Mouse (Mus musculus) midbrain, embryonic 11.5 days (tissue): ENCODE measurements around the gene Tsfm. TPM values are rescaled to one million over a fixed set of nuclear protein-coding genes. Genes with fewer than 3 reads are reported as not detected.

Experiments used
- ATAC-seq: fragments of 200-750 bp; cut with Nextera tagmentation; 2 replicates; pipeline ENCODE4 v1.8.0; 2017; ENCODE audit warnings: moderate TSS enrichment, moderate library complexity; ENCODE audit not compliant: low FRiP score
- DNase-seq: peaks from one replicate; pipeline ENCODE4 v3.0.0; 2015; ENCODE audit warnings: low spot score; ENCODE audit errors: missing footprints
- H3K27ac ChIP-seq: fragments of 300-500 bp; sonication (generic); 2 replicates; pipeline ENCODE4 v1.5.1; 2014; ENCODE audit warnings: low read depth, low read length
- H3K27me3 ChIP-seq: fragments of 300-500 bp; sonication (generic); 2 replicates; pipeline ENCODE4 v1.6.1; 2014; ENCODE audit warnings: mild to moderate bottlenecking, low read length, moderate library complexity, mixed read lengths; ENCODE audit not compliant: control insufficient read depth, insufficient read depth
- H3K36me3 ChIP-seq: fragments of 300-500 bp; sonication (generic); 2 replicates; pipeline ENCODE4 v1.6.1; 2014; ENCODE audit warnings: mild to moderate bottlenecking, low read length, moderate library complexity, mixed read lengths; ENCODE audit not compliant: control insufficient read depth, insufficient read depth
- H3K4me1 ChIP-seq: fragments of 300-500 bp; sonication (generic); 2 replicates; pipeline ENCODE4 v1.6.1; 2014; ENCODE audit warnings: low read length; ENCODE audit not compliant: control insufficient read depth, insufficient read depth
- H3K4me2 ChIP-seq: fragments of 300-500 bp; sonication (generic); 2 replicates; pipeline ENCODE4 v1.6.1; 2014; ENCODE audit warnings: mild to moderate bottlenecking, moderate library complexity
- H3K4me3 ChIP-seq: fragments of 300-500 bp; sonication (generic); 2 replicates; pipeline ENCODE4 v1.5.1; 2014; ENCODE audit warnings: low read depth, low read length
- H3K9ac ChIP-seq: fragments of 300-500 bp; sonication (generic); 2 replicates; pipeline ENCODE4 v1.6.1; 2014; ENCODE audit warnings: low read length
- H3K9me3 ChIP-seq: fragments of 300-500 bp; sonication (generic); 2 replicates; pipeline ENCODE4 v1.6.1; 2016; ENCODE audit warnings: low read length; ENCODE audit not compliant: control insufficient read depth
- WGBS: fragments of 180-500 bp; shearing (Covaris S2); extraction: QIAGEN DNeasy Blood & Tissue Kit; methylation state at CpG from one replicate; pipeline ENCODE4 v1.1.7; 2014; 5-methylcytosine and 5-hydroxymethylcytosine counted together
- polyA plus RNA-seq: library from polyadenylated mRNA; unstranded; fragments of >200 nt; fragmentation: Nextera tagmentation; extraction: Ambion mirVana; gene quantifications from 2 replicates; pipeline ENCODE4 v1.2.1, GENCODE M21; 2014

Tsfm gene
- polyA plus RNA-seq, 1 experiment from 2014 or later: 80.7 TPM

DNA sequence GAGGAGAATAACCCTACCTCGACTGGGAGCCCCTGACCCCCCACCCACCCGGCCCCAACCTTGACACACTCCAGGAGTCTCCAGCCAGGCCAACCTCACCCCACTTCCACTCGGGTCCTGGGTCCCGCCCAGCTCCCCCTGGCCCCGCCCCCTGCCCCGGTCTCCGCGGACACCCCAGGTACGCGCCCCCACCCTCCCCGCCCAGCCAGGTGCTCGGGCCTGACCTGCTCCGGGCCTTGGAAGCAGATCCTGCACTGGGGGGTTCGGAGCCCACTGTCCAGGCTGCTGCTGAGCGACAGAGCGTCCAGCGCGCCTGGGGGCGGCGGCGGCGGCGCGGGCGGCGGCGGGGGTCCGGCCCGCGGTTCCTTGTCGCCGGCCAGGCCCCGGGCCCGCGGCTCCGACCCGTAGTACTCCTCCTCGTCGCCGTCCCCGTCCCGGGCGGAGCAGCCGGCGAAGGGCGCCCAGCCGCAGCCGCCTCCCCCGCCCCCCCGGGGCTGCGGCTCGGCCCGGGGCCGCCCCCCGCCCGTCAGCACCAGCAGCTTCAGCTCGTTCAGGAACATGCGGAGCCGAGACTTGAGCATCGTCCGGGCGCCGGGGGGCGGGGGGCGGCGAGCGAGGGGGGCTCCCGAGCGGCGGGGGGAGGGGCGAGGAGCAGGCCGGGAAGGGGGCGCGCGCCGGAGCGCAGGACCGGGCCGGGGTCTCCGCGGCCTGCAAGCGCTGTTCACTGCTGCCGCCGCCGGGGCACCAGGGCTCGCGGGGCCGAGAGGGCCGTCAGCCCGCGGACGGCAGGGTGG lies 28.7 kb upstream of the Tsfm start:
- H3K4me2 ChIP-seq: peak overlapping the region; percentile 93
- peaks cover 13% of the 10 kb centered on the region; the same call in 1 of the 2 replicates for H3K36me3 ChIP-seq
- H3K9ac ChIP-seq: peak overlapping the region; percentile 90
- peak overlapping the region; percentile 79 for H3K27ac ChIP-seq
- ATAC-seq: peak; percentile 6
- no peak for DNase-seq
- H3K27me3 ChIP-seq: no peaks in the 10 kb centered on the region; the same call in 1 of the 2 replicates
- H3K4me3 ChIP-seq: peak overlapping the region; percentile 78
- H3K9me3 ChIP-seq: no peaks in the 10 kb centered on the region
- 2% methylated on average over 76 of the region's 92 CpGs for WGBS
- H3K4me1 ChIP-seq: peaks cover 25% of the 10 kb centered on the region

DNA sequence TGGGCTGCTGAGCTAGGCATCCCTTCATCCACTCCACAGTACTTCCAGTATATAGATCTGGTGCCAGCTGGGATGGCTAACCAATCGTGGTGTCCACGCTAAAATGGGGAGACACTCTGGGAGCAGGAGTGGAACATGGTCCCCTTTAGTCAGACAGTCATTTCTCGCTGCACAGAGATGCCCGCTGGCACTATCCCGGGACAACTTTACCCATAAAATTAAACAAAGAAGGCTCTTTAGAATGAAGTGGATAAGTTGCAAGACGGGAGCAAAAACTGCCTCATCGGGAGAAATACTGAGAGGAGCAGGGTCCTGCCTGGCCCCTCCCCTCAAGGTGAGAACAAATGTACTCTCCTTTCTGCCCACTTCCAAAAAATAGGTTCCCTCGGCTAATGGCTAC lies 28.1 kb upstream of the Tsfm start:
- H3K4me3 ChIP-seq: peak overlapping the region; percentile 78
- DNase-seq (no peak), ATAC-seq (no peak)
- H3K27ac ChIP-seq: no peak overlapping the region
- no peaks in the 10 kb centered on the region for H3K9me3 ChIP-seq
- H3K9ac ChIP-seq: peak overlapping the region; percentile 90
- H3K27me3 ChIP-seq: no peaks in the 10 kb centered on the region; the same call in 1 of the 2 replicates
- peaks cover 25% of the 10 kb centered on the region for H3K4me1 ChIP-seq
- WGBS: 9% methylated on average over 8 of the region's 8 CpGs
- peak overlapping the region; percentile 93 for H3K4me2 ChIP-seq
- H3K36me3 ChIP-seq: peaks cover 13% of the 10 kb centered on the region; the same call in 1 of the 2 replicates

DNA sequence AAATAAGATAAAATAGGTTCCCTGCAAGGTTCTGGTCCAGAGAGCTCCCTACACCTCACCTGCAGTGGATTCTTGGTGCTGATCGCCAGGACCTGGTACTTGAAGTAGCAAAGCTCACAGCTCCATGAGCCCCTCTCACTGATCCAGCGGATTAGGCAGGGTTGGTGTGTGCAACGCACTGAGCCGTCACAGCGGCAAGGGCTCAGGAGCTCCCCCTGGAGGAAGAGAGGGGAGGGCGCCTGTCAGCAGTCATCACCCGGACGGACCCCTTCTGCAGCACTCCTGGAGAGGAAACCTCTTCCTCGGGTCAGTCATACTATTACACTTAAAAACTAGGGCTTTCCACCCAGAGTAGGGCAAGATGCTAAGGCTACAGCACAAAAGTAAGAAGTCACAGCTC lies 27.5 kb upstream of the Tsfm start:
- peak overlapping the region; percentile 93 for H3K4me2 ChIP-seq
- H3K27ac ChIP-seq: no peak overlapping the region
- peaks cover 25% of the 10 kb centered on the region for H3K4me1 ChIP-seq
- peak overlapping the region; percentile 90 for H3K9ac ChIP-seq
- peaks cover 13% of the 10 kb centered on the region; the same call in 1 of the 2 replicates for H3K36me3 ChIP-seq
- WGBS: under 1% methylated on average over 9 of the region's 9 CpGs
- no peaks in the 10 kb centered on the region; the same call in 1 of the 2 replicates for H3K27me3 ChIP-seq
- peak; percentile 30 for ATAC-seq
- H3K9me3 ChIP-seq: no peaks in the 10 kb centered on the region
- DNase-seq: peak; percentile 96
- H3K4me3 ChIP-seq: peak overlapping the region; percentile 78

- WGBS: 92% methylated on average over 19 of the region's 20 CpGs
- H3K4me3 ChIP-seq: no peak overlapping the region
- peaks cover 21% of the 10 kb centered on the region for H3K4me1 ChIP-seq
- DNase-seq: no peak
- no peaks in the 10 kb centered on the region for H3K9me3 ChIP-seq
- no peak overlapping the region for H3K27ac ChIP-seq
- H3K9ac ChIP-seq: no peak overlapping the region
- ATAC-seq: no peak
- H3K27me3 ChIP-seq: no peaks in the 10 kb centered on the region; the same call in 1 of the 2 replicates
- H3K36me3 ChIP-seq: peaks cover 13% of the 10 kb centered on the region; the same call in 1 of the 2 replicates
- H3K4me2 ChIP-seq: no peak overlapping the region
These were observed 25.9 kb upstream of the Tsfm start for GRCm38 (mm10) chr10:127056490-127056889.

DNA sequence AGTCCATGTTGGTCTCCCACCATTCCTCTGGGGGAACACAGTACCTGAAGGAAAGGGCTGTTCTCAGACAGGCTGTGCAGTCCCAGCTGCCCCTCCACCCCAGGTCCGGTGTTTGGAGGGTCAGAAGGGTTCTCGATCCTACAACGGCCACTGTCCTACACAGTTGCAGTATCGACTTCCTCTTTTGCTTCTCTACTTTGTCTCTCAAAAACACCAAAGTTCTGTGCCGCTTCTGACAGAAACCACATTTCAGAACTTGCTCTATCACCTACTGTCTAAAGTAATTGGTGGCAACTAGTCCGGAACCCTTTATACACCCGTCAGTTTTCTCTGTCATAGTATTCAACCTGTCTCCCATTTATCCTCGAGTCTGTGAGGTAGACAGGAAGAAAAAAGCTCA lies 24.8 kb upstream of the Tsfm start:
- peaks cover 13% of the 10 kb centered on the region; the same call in 1 of the 2 replicates for H3K36me3 ChIP-seq
- DNase-seq: no peak
- no peak overlapping the region for H3K9ac ChIP-seq
- no peak overlapping the region for H3K4me3 ChIP-seq
- H3K27ac ChIP-seq: no peak overlapping the region
- ATAC-seq: no peak
- H3K4me2 ChIP-seq: no peak overlapping the region
- peaks cover 10% of the 10 kb centered on the region for H3K27me3 ChIP-seq
- H3K4me1 ChIP-seq: peaks cover 15% of the 10 kb centered on the region
- WGBS: 92% methylated on average over 8 of the region's 8 CpGs
- no peaks in the 10 kb centered on the region for H3K9me3 ChIP-seq

- Histone ChIP-seq H3K27ac (no peak overlapping the region), H3K36me3 (peaks cover 13% of the 10 kb centered on the region; the same call in 1 of the 2 replicates), H3K27me3 (peaks cover 18% of the 10 kb centered on the region), H3K4me3 (no peak overlapping the region), H3K9ac (no peak overlapping the region), H3K9me3 (no peaks in the 10 kb centered on the region), H3K4me1 (peaks cover 12% of the 10 kb centered on the region), H3K4me2 (no peak overlapping the region)
- 73% methylated on average over 4 of the region's 4 CpGs for WGBS
- DNase-seq: no peak
- no peak for ATAC-seq
These were observed 24.0 kb upstream of the Tsfm start for GRCm38 (mm10) chr10:127054646-127055045.

DNA sequence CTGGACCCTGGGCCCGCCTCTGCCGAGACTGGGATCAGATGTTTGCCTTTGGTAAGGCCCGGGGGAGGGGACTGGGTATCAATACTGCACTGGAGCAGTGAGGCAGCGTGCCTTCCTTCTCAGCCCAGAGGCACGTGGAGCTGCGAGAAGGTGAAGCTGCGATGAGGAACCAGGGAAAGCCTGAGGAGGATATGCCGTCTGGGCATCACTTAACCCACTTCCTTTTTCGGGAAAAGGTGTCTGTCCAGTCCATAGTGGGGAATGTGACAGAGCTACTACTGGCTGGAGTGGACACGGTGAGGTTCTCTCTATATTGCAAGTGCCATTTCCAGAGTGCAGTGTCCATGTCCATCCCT lies 19.5 kb upstream of the Tsfm start:
- Histone ChIP-seq H3K9ac (no peak overlapping the region), H3K27me3 (peaks cover 39% of the 10 kb centered on the region), H3K36me3 (0 out of 2 replicates have a peak, but pooled peaks cover 2% of the 10 kb centered on the region), H3K4me2 (no peak overlapping the region), H3K4me3 (no peak overlapping the region), H3K27ac (no peak overlapping the region), H3K9me3 (no peaks in the 10 kb centered on the region), H3K4me1 (peaks cover 7% of the 10 kb centered on the region)
- no peak for DNase-seq
- ATAC-seq: no peak
- 22% methylated on average over 10 of the region's 10 CpGs for WGBS

GRCm38 (mm10) chr10:127049395-127050118 lies 18.9 kb upstream of the Tsfm start:
- Histone ChIP-seq H3K9me3 (no peaks in the 10 kb centered on the region), H3K27me3 (peaks cover 39% of the 10 kb centered on the region), H3K27ac (no peak overlapping the region), H3K36me3 (0 out of 2 replicates have a peak, but pooled peaks cover 2% of the 10 kb centered on the region), H3K4me3 (peak overlapping the region; percentile 0), H3K4me1 (peaks cover 7% of the 10 kb centered on the region), H3K4me2 (no peak overlapping the region; the same call in 1 of the 2 replicates), H3K9ac (no peak overlapping the region)
- ATAC-seq (no peak; the same call in 1 of the 2 replicates), DNase-seq (no peak)
- 4% methylated on average over 29 of the region's 29 CpGs for WGBS
